Mouse (Mus musculus): ENCODE measurements around the gene Crybb1. TPM values are rescaled to one million over a fixed set of nuclear protein-coding genes. Genes with fewer than 3 reads are reported as not detected.

Crybb1 gene
- polyA plus RNA-seq, 1 experiment from 2014 or later: 5.5 TPM

- no peaks in the 10 kb centered on the region for H3K9me3 ChIP-seq
- H3K4me3 ChIP-seq: no peak overlapping the region
- WGBS: 80% methylated on average over 9 of the region's 9 CpGs
- no peak for ATAC-seq (ENCODE audit: low FRiP score)
- no peak overlapping the region for H3K4me2 ChIP-seq
- peak overlapping the region; percentile 3; the same call in 1 of the 2 replicates for H3K27ac ChIP-seq
- H3K4me1 ChIP-seq (replicated peaks): peaks cover 60% of the 10 kb centered on the region
- 0 out of 2 replicates have a peak overlapping the region, but pooled peaks have one; percentile 13 for H3K9ac ChIP-seq
- no peaks in the 10 kb centered on the region for H3K36me3 ChIP-seq
- H3K27me3 ChIP-seq: no peaks in the 10 kb centered on the region
Observed at GRCm38 (mm10) chr5:112282780-112283482, 27.3 kb downstream of the Crybb1 start.

- Histone ChIP-seq H3K4me1 (replicated peaks) (peaks cover 61% of the 10 kb centered on the region), H3K4me2 (no peak overlapping the region), H3K9ac (0 out of 2 replicates have a peak overlapping the region, but pooled peaks have one; percentile 13), H3K27ac (peak overlapping the region; percentile 3; the same call in 1 of the 2 replicates), H3K9me3 (no peaks in the 10 kb centered on the region), H3K27me3 (no peaks in the 10 kb centered on the region), H3K4me3 (no peak overlapping the region), H3K36me3 (no peaks in the 10 kb centered on the region)
- WGBS: 79% methylated on average over 10 of the region's 10 CpGs
- ATAC-seq (ENCODE audit: low FRiP score): no peak
Observed at GRCm38 (mm10) chr5:112283543-112284202, 28.1 kb downstream of the Crybb1 start.

GRCm38 (mm10) chr5:112284203-112284582 lies 28.6 kb downstream of the Crybb1 start:
- no peak overlapping the region for H3K4me2 ChIP-seq
- H3K27me3 ChIP-seq: no peaks in the 10 kb centered on the region
- WGBS: 86% methylated on average over 7 of the region's 7 CpGs
- no peaks in the 10 kb centered on the region for H3K9me3 ChIP-seq
- H3K27ac ChIP-seq: peak overlapping the region; percentile 6; the same call in 1 of the 2 replicates
- H3K4me3 ChIP-seq: no peak overlapping the region
- no peak overlapping the region for H3K9ac ChIP-seq
- H3K4me1 ChIP-seq (replicated peaks): peaks cover 57% of the 10 kb centered on the region
- ATAC-seq (ENCODE audit: low FRiP score): no peak
- no peaks in the 10 kb centered on the region for H3K36me3 ChIP-seq

GRCm38 (mm10) chr5:112285548-112286085 lies 30.0 kb downstream of the Crybb1 start:
- Histone ChIP-seq H3K4me2 (no peak overlapping the region), H3K9ac (no peak overlapping the region), H3K9me3 (no peaks in the 10 kb centered on the region), H3K36me3 (no peaks in the 10 kb centered on the region), H3K27ac (no peak overlapping the region), H3K27me3 (no peaks in the 10 kb centered on the region), H3K4me1 (replicated peaks) (peaks cover 55% of the 10 kb centered on the region), H3K4me3 (no peak overlapping the region)
- ATAC-seq (ENCODE audit: low FRiP score): no peak
- WGBS: 88% methylated on average over 7 of the region's 7 CpGs

DNA sequence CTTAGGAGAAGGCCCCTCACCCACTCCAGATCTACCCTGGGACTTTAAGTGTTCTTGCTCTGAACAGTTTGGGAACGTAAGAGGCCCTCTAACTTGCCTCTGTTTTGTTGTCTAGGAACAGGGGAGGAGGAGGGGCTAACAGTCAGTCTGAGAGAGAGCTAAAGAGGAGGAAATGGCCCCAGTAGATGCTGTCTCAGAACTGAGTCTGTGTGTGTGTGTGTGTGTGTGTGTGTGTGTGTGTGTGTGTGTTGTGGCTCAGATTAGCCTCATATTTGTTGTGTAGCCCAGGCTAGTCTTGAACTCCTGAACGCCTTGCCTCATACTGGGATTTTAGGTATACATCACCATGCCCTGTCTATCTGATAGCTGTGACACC lies 31.0 kb downstream of the Crybb1 start:
- no peak overlapping the region for H3K4me3 ChIP-seq
- H3K4me2 ChIP-seq: no peak overlapping the region
- H3K4me1 ChIP-seq (replicated peaks): peaks cover 53% of the 10 kb centered on the region
- 80% methylated on average over 2 of the region's 2 CpGs for WGBS
- H3K27ac ChIP-seq: no peak overlapping the region
- no peaks in the 10 kb centered on the region for H3K27me3 ChIP-seq
- no peak for ATAC-seq (ENCODE audit: low FRiP score)
- no peaks in the 10 kb centered on the region for H3K9me3 ChIP-seq
- no peaks in the 10 kb centered on the region for H3K36me3 ChIP-seq
- H3K9ac ChIP-seq: no peak overlapping the region

DNA sequence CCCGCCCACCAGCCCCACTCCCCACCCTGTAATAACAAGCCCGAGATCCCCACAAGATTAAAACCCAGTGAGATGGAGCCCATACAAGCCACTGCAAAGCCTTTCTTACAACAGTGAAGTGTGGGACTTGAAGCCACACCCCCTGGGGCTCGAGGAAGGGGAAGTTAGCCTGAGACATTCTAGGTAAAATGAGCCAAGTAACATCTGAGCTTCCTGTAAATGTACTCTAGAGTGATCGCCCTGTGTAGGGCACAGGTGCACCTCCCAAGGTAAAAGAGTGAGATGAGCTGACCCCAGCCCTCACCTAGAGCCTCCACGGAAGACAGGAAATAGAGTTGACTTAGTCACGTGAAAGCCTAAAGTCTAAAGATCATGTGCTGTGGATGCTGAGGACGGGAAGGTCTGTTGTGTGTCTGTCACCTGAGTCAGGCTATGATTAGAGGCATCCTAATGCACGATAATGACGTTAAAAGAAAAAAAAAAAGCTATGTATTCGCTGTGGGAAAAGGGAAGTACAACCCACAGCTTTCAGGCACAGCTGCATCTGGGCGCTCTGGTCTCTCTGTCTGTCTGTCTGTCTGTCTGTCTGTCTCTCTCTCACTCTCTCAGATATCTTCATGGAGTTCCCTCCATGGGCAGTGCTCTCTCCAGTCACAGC lies 31.5 kb downstream of the Crybb1 start:
- no peak overlapping the region for H3K4me3 ChIP-seq
- H3K9ac ChIP-seq: no peak overlapping the region
- H3K36me3 ChIP-seq: no peaks in the 10 kb centered on the region
- H3K27ac ChIP-seq: no peak overlapping the region
- no peak overlapping the region for H3K4me2 ChIP-seq
- H3K4me1 ChIP-seq (replicated peaks): peaks cover 54% of the 10 kb centered on the region
- no peaks in the 10 kb centered on the region for H3K27me3 ChIP-seq
- 82% methylated on average over 11 of the region's 11 CpGs for WGBS
- H3K9me3 ChIP-seq: no peaks in the 10 kb centered on the region
- ATAC-seq (ENCODE audit: low FRiP score): no peak

- Histone ChIP-seq H3K4me2 (no peak overlapping the region), H3K4me1 (replicated peaks) (peaks cover 56% of the 10 kb centered on the region), H3K27ac (no peak overlapping the region), H3K36me3 (no peaks in the 10 kb centered on the region), H3K4me3 (no peak overlapping the region), H3K9ac (no peak overlapping the region), H3K9me3 (no peaks in the 10 kb centered on the region), H3K27me3 (no peaks in the 10 kb centered on the region)
- ATAC-seq (ENCODE audit: low FRiP score): no peak
- WGBS: 81% methylated on average over 2 of the region's 2 CpGs
Observed at GRCm38 (mm10) chr5:112287652-112288051, 32.0 kb downstream of the Crybb1 start.

DNA sequence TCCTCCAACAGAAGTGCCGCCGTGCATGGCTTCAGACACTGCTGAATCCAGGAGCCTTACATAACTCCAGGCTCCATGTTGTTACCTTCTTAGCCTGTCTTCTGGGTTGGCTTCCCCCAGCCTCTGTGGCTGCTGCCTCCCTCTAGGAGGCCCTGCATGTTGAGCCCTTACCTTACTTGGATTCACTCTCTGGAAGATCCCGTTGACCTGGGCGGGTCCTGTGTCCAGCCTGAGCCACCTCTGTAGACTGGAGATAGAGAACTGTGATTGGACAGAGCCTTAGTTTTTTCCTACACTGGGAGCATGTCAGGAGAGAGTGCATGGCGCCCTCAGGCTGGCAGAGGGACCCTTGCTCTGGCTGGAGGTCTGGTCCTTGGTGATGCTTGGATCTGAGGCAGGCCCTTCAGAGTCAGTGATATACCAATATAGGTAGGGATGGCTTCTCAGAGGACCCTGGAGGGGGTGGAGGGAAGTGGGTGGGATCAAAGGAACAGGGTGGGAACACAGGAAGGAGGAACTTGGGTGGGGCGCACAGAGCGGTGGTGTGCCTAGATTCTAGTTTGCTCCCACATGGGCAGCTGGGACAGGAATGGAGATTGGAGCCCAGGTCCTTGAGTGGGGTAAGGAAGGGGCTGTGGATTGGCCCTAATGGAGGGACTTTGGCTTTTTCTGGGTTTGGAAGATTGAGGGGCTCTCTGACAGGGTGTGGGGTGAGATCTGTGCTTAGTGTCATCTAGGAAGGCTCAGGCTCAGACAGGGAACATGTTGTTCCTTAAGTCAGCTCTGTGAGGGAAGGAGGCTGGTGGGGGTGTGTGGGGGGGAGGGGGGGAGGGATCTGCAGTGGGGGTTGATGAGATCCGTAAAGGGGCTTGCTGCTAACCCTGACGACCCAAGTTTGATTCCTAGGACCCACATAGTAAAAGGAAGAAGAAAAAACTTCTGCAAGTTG lies 32.9 kb downstream of the Crybb1 start:
- Histone ChIP-seq H3K27me3 (no peaks in the 10 kb centered on the region), H3K4me2 (no peak overlapping the region), H3K4me1 (replicated peaks) (peaks cover 54% of the 10 kb centered on the region), H3K9ac (no peak overlapping the region), H3K27ac (0 out of 2 replicates have a peak overlapping the region, but pooled peaks have one; percentile 12), H3K4me3 (no peak overlapping the region), H3K36me3 (no peaks in the 10 kb centered on the region), H3K9me3 (no peaks in the 10 kb centered on the region)
- 85% methylated on average over 9 of the region's 9 CpGs for WGBS
- no peak for ATAC-seq (ENCODE audit: low FRiP score)

- Histone ChIP-seq H3K27me3 (no peaks in the 10 kb centered on the region), H3K4me1 (replicated peaks) (peaks cover 51% of the 10 kb centered on the region), H3K36me3 (no peaks in the 10 kb centered on the region), H3K9me3 (no peaks in the 10 kb centered on the region), H3K4me3 (no peak overlapping the region), H3K4me2 (no peak overlapping the region), H3K9ac (no peak overlapping the region), H3K27ac (no peak overlapping the region)
- no peak for ATAC-seq (ENCODE audit: low FRiP score)
- 62% methylated on average over 4 of the region's 8 CpGs for WGBS
Observed at GRCm38 (mm10) chr5:112289236-112289635, 33.6 kb downstream of the Crybb1 start.

DNA sequence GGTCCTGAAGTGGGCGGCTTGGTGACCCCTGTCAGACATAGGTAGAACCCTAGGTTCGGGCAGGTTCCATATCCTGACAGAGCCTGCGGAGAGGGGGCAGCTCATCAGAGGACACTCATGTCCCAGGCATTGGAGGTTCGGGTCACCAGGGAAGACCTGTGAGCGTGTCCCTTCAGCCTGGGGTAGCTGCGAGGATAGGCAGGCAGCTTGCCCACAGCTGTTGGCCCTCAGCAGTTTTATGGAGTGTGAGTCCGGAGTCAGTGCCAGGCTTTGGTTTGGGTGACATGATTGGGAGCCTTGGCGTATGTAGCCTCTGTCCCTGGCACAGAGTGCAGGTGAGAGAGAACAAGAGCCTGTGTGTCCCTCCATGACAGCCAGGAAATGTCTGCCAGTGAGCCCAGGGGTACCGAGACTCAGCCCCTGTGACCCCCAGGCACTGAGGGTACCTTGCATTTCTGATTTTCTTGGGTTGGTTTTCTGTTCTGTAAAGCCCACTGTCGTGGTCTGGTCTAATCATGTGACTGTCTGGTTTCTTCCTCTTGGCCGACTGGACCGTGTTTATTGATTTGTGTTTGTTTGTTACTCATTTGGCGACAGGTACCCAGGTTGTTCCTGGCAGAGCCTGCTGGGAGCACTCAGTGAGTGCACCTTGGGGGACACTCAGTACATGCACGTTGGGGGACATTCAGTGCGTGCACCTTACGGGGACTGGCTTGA lies 34.4 kb downstream of the Crybb1 start:
- H3K4me2 ChIP-seq: no peak overlapping the region
- 89% methylated on average over 16 of the region's 16 CpGs for WGBS
- H3K9ac ChIP-seq: 0 out of 2 replicates have a peak overlapping the region, but pooled peaks have one; percentile 0
- peaks cover 52% of the 10 kb centered on the region for H3K4me1 ChIP-seq (replicated peaks)
- ATAC-seq (ENCODE audit: low FRiP score): no peak
- no peaks in the 10 kb centered on the region for H3K9me3 ChIP-seq
- H3K27ac ChIP-seq: no peak overlapping the region
- H3K36me3 ChIP-seq: no peaks in the 10 kb centered on the region
- H3K4me3 ChIP-seq: no peak overlapping the region
- H3K27me3 ChIP-seq: no peaks in the 10 kb centered on the region

- H3K27me3 ChIP-seq: no peaks in the 10 kb centered on the region
- no peaks in the 10 kb centered on the region for H3K9me3 ChIP-seq
- no peak for ATAC-seq (ENCODE audit: low FRiP score)
- no peak overlapping the region for H3K9ac ChIP-seq
- WGBS: 88% methylated on average over 8 of the region's 8 CpGs
- H3K27ac ChIP-seq: no peak overlapping the region
- no peaks in the 10 kb centered on the region for H3K36me3 ChIP-seq
- peaks cover 52% of the 10 kb centered on the region for H3K4me1 ChIP-seq (replicated peaks)
- no peak overlapping the region for H3K4me2 ChIP-seq
- H3K4me3 ChIP-seq: no peak overlapping the region
Observed at GRCm38 (mm10) chr5:112290536-112290880, 34.9 kb downstream of the Crybb1 start.
